In the genomic region with DNA sequence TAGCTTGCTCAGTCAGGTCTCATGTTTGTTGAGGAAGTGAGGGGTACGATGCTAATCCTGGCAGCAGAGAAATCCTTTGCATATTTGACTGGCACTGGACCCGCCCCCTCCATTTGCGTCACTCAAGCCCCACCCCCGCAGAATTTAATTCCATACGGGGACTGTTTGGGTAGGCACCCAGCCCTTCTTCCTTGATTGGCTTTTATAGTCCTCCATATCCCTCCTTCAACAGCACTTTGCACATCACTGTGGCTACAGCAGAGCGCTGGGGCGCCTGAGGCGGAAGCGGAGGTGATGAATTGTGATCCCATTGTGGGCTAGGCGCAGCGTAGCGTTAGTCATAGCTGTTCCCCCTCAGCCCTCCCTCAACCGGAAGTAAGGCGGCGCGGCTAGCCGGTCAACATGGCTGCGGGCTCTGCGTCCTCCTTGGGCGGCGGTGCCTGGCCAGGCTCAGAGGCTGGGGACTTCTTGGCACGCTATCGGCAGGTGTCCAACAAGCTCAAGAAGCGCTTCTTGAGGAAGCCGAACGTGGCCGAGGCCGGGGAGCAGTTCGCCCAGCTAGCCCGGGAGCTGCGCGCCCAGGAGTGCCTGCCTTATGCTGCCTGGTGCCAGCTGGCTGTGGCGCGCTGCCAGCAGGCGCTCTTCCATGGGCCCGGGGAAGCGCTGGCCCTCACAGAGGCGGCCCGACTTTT, we compare ENCODE assay signal across 8 mouse cellular contexts. TPM values are rescaled to one million over a fixed set of nuclear protein-coding genes. Genes with fewer than 3 reads are reported as not detected.
DNase-seq lines count a peak whose midpoint lies in the region; ATAC-seq lines count a peak whose summit lies in the region.

F8a (plus strand) TSS at position 378 of the 692 bp plus-strand sequence.

- no peaks in the 10 kb centered on the region for H3K9me3 ChIP-seq in hindbrain, embryonic 13.5 days

- peak; percentile 98 for ATAC-seq in hindbrain, embryonic 13.5 days (ENCODE audit: low FRiP score)

- DNase-seq in R1 (ENCODE audit: low read depth, low spot score): peak; percentile 85
- DNase-seq in cerebellum, postnatal 14 days: peak; percentile 82 to 83
- peak; percentile 60 to 70 for DNase-seq in frontal cortex, postnatal 14 days (ENCODE audit: low spot score in 2 of 2)
- DNase-seq in layer of hippocampus, postnatal 36 days: peak; percentile 69 to 76
- DNase-seq in lung, postnatal 25 days (ENCODE audit: low spot score): peak; percentile 86
- peak; percentile 71 for DNase-seq in retina, adult 2 months (ENCODE audit: low read depth, low spot score)
- DNase-seq in thymus, postnatal 25 days: peak; percentile 81

- H3K27me3 ChIP-seq in hindbrain, embryonic 13.5 days: no peaks in the 10 kb centered on the region

- H3K4me1 ChIP-seq in hindbrain, embryonic 13.5 days (replicated peaks): peaks cover 10% of the 10 kb centered on the region

- H3K27ac ChIP-seq in hindbrain, embryonic 13.5 days: peak within 1 kb of the TSS; percentile 95

- no peaks in the 10 kb centered on the region for H3K36me3 ChIP-seq in hindbrain, embryonic 13.5 days

- peak within 1 kb of the TSS; percentile 61 for H3K4me3 ChIP-seq in hindbrain, embryonic 13.5 days

- H3K4me2 ChIP-seq in hindbrain, embryonic 13.5 days: peak within 1 kb of the TSS; percentile 64

- WGBS in hindbrain, embryonic 13.5 days: 22% methylated on average over 33 of the region's 39 CpGs

- H3K9ac ChIP-seq in hindbrain, embryonic 13.5 days: peak within 1 kb of the TSS; percentile 85

RNA-seq across cellular contexts. Expression of gene F8a, which starts in this region (rescaled TPM):
- polyA plus RNA-seq in hindbrain, embryonic 13.5 days (2015; fragmentation: Nextera tagmentation; extraction: Ambion mirVana): 33.2 and 35.2 TPM in 2 replicates
- total RNA-seq in layer of hippocampus, postnatal 36 days (2021): 10 to 100 TPM; 15.2 to 15.6 TPM

Comparison
In these comparisons a context has a peak if more than half of its experiments do, and no peak if none do; other contexts are left out.
1. Peak in every context shown above with its lines: DNase-seq, ATAC-seq, H3K4me3 ChIP-seq and H3K27ac ChIP-seq.